Mouse (Mus musculus) erythroblast, adult 5-6 weeks (primary cell): Measurements from ENCODE around the gene Acsbg2. TPM values are rescaled to one million over a fixed set of nuclear protein-coding genes. Genes with fewer than 3 reads are reported as not detected.

Experiments
- ATAC-seq: replicated peaks from 2 replicates; pipeline ENCODE4 v1.8.0; 2016; ENCODE audit warnings: moderate number of reproducible peaks, mild to moderate bottlenecking, moderate TSS enrichment, inconsistent platforms; ENCODE audit not compliant: poor library complexity, low FRiP score, severe bottlenecking
- total RNA-seq, 2 experiments: library from RNA; stranded (forward) in 1 of 2; stranded (reverse) in 1 of 2; fragments of 150-400 nt in 1 of 2; fragments of 200-764, 138-1000 nt in 1 of 2; gene quantifications; 2 replicates each; pipeline versions ENCODE4 v1.2.3 to v1.2.4; 2015 to 2017; ENCODE audit warnings: low replicate concordance in 2 of 2

Gene Acsbg2
- total RNA-seq, 2 experiments from 2014 or later, result not detected

GRCm38 (mm10) chr17:56830411-56831110 lies 43.7 kb downstream of the Acsbg2 start, which contains the start of gene Rfx2:
Gene Rfx2 (minus strand): TSS chr17:56831013.
- ATAC-seq, result no peak

- ATAC-seq, result no peak
Measured at GRCm38 (mm10) chr17:56829795-56830194, 44.5 kb downstream of the Acsbg2 start.

- ATAC-seq, result no peak
Measured at GRCm38 (mm10) chr17:56829171-56829570, 45.1 kb downstream of the Acsbg2 start.

GRCm38 (mm10) chr17:56826718-56827117 lies 47.5 kb downstream of the Acsbg2 start:
- peak; percentile 69 for ATAC-seq

GRCm38 (mm10) chr17:56823352-56823751 lies 50.9 kb downstream of the Acsbg2 start:
- ATAC-seq, result no peak

- no peak for ATAC-seq
Measured at GRCm38 (mm10) chr17:56822380-56822779, 51.9 kb downstream of the Acsbg2 start.

GRCm38 (mm10) chr17:56819694-56820111 lies 54.5 kb downstream of the Acsbg2 start:
- peak; percentile 41 for ATAC-seq

- ATAC-seq, result no peak
Measured at GRCm38 (mm10) chr17:56819032-56819545, 55.2 kb downstream of the Acsbg2 start.

- ATAC-seq, result peak; percentile 77
Measured at GRCm38 (mm10) chr17:56818067-56818636, 56.1 kb downstream of the Acsbg2 start.

- no peak for ATAC-seq
Measured at GRCm38 (mm10) chr17:56815057-56815345, 59.2 kb downstream of the Acsbg2 start.

- ATAC-seq, result no peak
Measured at GRCm38 (mm10) chr17:56814316-56815056, 59.8 kb downstream of the Acsbg2 start.

- 0 out of 2 replicates have a peak, but pooled peaks have one; percentile 12 for ATAC-seq
Measured at GRCm38 (mm10) chr17:56810245-56810644, 64.0 kb downstream of the Acsbg2 start.

- ATAC-seq, result peak; percentile 66
Measured at GRCm38 (mm10) chr17:56808518-56808917, 65.7 kb downstream of the Acsbg2 start.

- ATAC-seq, result no peak
Measured at GRCm38 (mm10) chr17:56805784-56806183, 68.5 kb downstream of the Acsbg2 start.

GRCm38 (mm10) chr17:56804952-56805351 lies 69.3 kb downstream of the Acsbg2 start:
- no peak for ATAC-seq

- ATAC-seq, result no peak
Measured at GRCm38 (mm10) chr17:56802065-56802464, 72.2 kb downstream of the Acsbg2 start.

- no peak for ATAC-seq
Measured at GRCm38 (mm10) chr17:56799276-56799675, 75.0 kb downstream of the Acsbg2 start.

GRCm38 (mm10) chr17:56793614-56794319 lies 80.5 kb downstream of the Acsbg2 start:
- ATAC-seq, result peak; percentile 89
